Mouse (Mus musculus) C2C12 (cell line): ENCODE measurements around the gene Megf11. TPM values are rescaled to one million over a fixed set of nuclear protein-coding genes. Genes with fewer than 3 reads are reported as not detected.

Experiments
- H3K27me3 ChIP-seq: one replicate; pipeline ENCODE4 v1.6.1; 2011; ENCODE audit not compliant: control insufficient read depth, insufficient read depth, insufficient read length
- H3K36me3 ChIP-seq: one replicate; pipeline ENCODE4 v1.6.1; 2011; ENCODE audit not compliant: control insufficient read depth, insufficient read depth
- H3K4me3 ChIP-seq: one replicate; pipeline ENCODE4 v1.5.1; 2011; ENCODE audit warnings: mild to moderate bottlenecking, control low read depth; ENCODE audit not compliant: poor library complexity, insufficient read depth, severe bottlenecking
- H3K79me2 ChIP-seq: one replicate; pipeline ENCODE4 v1.6.1; 2011; ENCODE audit not compliant: control insufficient read depth, insufficient read depth
- H3K79me3 ChIP-seq: one replicate; pipeline ENCODE4 v1.6.1; 2011; ENCODE audit warnings: low read depth, control low read depth
- H3ac ChIP-seq: one replicate; pipeline ENCODE3; 2011; ENCODE audit warnings: low read depth; ENCODE audit not compliant: control insufficient read depth, insufficient read length
- CEBPB ChIP-seq: IDR thresholded peaks from one replicate; pipeline ENCODE4 v1.6.1; 2011; ENCODE audit warnings: low read depth, mild to moderate bottlenecking, control low read depth, moderate library complexity
- CTCF ChIP-seq: IDR thresholded peaks from one replicate; pipeline ENCODE4 v1.5.1; 2011; ENCODE audit not compliant: control insufficient read depth, insufficient read depth, insufficient read length
- FOSL1 ChIP-seq: IDR thresholded peaks from one replicate; pipeline ENCODE4 v1.8.0; 2011; ENCODE audit warnings: mild to moderate bottlenecking, low read length; ENCODE audit not compliant: poor library complexity, insufficient read depth, severe bottlenecking
- MAX ChIP-seq: IDR thresholded peaks from one replicate; pipeline ENCODE4 v1.6.1; 2011; ENCODE audit warnings: mild to moderate bottlenecking, control low read depth
- MYOD1 ChIP-seq: IDR thresholded peaks from one replicate; pipeline ENCODE4 v1.6.1; 2011; ENCODE audit warnings: low read depth; ENCODE audit not compliant: control insufficient read depth, insufficient read length
- MYOG ChIP-seq: IDR thresholded peaks from one replicate; pipeline ENCODE4 v1.6.1; 2011; ENCODE audit not compliant: control insufficient read depth, insufficient read length; ENCODE audit errors: extremely low read depth
- USF1 ChIP-seq: IDR thresholded peaks from one replicate; pipeline ENCODE4 v1.6.1; 2011; ENCODE audit warnings: low read depth, mild to moderate bottlenecking, control low read depth, moderate library complexity
- polyA plus RNA-seq: library from polyadenylated mRNA; unstranded; fragments of >200 nt; fragmentation: generic; extraction: Trizol; gene quantifications from one replicate; pipeline ENCODE4 v1.2.1, GENCODE M21; 2012; ENCODE audit warnings: missing spikeins

The Megf11 gene
- polyA plus RNA-seq, 1 experiment = 0.07 TPM

- no peak for TF ChIP-seq MAX
- TF ChIP-seq CEBPB = no peak
- no peak for TF ChIP-seq MYOG
- no peak for TF ChIP-seq FOSL1
- no peak for TF ChIP-seq CTCF
- no peak for TF ChIP-seq MYOD1
- TF ChIP-seq USF1 = no peak
- no peak overlapping the region for H3ac ChIP-seq
Observed at GRCm38 (mm10) chr9:64629802-64630201, 244.4 kb downstream of the Megf11 start.

DNA sequence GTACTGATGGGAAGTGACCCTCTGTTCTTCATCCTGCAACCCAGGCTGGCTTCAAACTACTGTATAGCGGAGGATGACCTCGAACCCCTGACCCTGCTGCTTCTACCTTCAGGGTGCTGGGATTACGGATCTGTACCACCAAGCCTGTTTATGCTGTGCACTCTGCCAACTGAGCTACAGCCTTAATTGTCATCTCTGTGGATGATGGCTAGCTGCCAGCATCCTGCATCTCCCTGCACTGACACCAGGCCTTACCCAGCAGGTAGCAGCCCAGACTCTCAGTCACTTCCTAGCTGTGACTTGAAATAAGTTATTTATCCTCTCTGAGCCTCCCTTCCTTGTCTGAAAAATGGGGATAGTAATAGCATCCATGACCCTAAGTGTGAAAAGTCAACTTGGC, 247.7 kb downstream of the Megf11 start:
- no peak overlapping the region for H3K4me3 ChIP-seq
- H3ac ChIP-seq = no peak overlapping the region
- no peaks in the 10 kb centered on the region for H3K79me2 ChIP-seq
- TF ChIP-seq FOSL1 = no peak
- no peak for TF ChIP-seq CTCF
- no peak for TF ChIP-seq MYOD1
- TF ChIP-seq MAX = no peak
- no peak for TF ChIP-seq MYOG
- no peak for TF ChIP-seq USF1
- TF ChIP-seq CEBPB = no peak
- H3K36me3 ChIP-seq = no peaks in the 10 kb centered on the region
- peaks cover 24% of the 10 kb centered on the region for H3K27me3 ChIP-seq
- no peaks in the 10 kb centered on the region for H3K79me3 ChIP-seq

More at GRCm38 (mm10) chr9:64629802-64630201, 244.4 kb downstream of the Megf11 start:
- H3K36me3 ChIP-seq = no peaks in the 10 kb centered on the region
- H3K79me2 ChIP-seq = no peaks in the 10 kb centered on the region
- H3K79me3 ChIP-seq = no peaks in the 10 kb centered on the region
- H3K27me3 ChIP-seq = peaks cover 11% of the 10 kb centered on the region
- no peak overlapping the region for H3K4me3 ChIP-seq

- H3K79me3 ChIP-seq = no peaks in the 10 kb centered on the region
- H3K27me3 ChIP-seq = peaks cover 31% of the 10 kb centered on the region
- TF ChIP-seq FOSL1 = no peak
- no peak for TF ChIP-seq MAX
- TF ChIP-seq MYOD1 = no peak
- no peak overlapping the region for H3ac ChIP-seq
- no peaks in the 10 kb centered on the region for H3K36me3 ChIP-seq
- no peak overlapping the region for H3K4me3 ChIP-seq
- no peaks in the 10 kb centered on the region for H3K79me2 ChIP-seq
Observed at GRCm38 (mm10) chr9:64636111-64636510, 250.7 kb downstream of the Megf11 start.

DNA sequence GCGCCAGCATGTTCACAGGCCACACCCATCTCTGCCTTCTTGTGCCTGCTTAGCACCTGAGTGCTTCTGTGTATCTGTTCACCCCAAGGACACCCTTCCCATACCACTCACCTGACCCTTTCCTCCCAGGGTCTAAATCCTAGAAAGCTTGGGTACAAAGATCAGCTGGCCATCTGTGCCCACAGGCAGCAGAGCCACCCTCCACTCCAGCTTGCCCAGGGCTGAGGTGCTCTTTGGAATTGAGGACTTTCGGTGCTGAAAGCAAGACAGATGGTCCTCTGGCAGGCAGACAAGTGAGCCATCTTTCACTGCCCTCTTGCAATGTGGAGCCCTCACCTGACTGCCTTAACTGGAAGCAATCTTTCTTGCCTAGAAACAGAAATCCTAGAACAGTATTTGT, 251.5 kb downstream of the Megf11 start:
- Histone ChIP-seq H3K4me3 (no peak overlapping the region), H3K27me3 (peaks cover 36% of the 10 kb centered on the region), H3K79me3 (no peaks in the 10 kb centered on the region), H3K79me2 (no peaks in the 10 kb centered on the region), H3K36me3 (no peaks in the 10 kb centered on the region), H3ac (no peak overlapping the region)
- TF ChIP-seq USF1 (no peak), FOSL1 (no peak), MYOG (no peak), CTCF (no peak), MYOD1 (no peak), CEBPB (no peak), MAX (no peak)

GRCm38 (mm10) chr9:64638250-64638649, 252.8 kb downstream of the Megf11 start:
- no peak overlapping the region for H3K4me3 ChIP-seq
- H3K36me3 ChIP-seq = no peaks in the 10 kb centered on the region
- H3K79me2 ChIP-seq = no peaks in the 10 kb centered on the region
- no peak for TF ChIP-seq MYOG
- no peak for TF ChIP-seq FOSL1
- no peak for TF ChIP-seq USF1
- no peak for TF ChIP-seq CTCF
- H3ac ChIP-seq = no peak overlapping the region
- H3K27me3 ChIP-seq = peaks cover 38% of the 10 kb centered on the region
- H3K79me3 ChIP-seq = no peaks in the 10 kb centered on the region

- H3K79me3 ChIP-seq = no peaks in the 10 kb centered on the region
- no peak overlapping the region for H3ac ChIP-seq
- no peaks in the 10 kb centered on the region for H3K36me3 ChIP-seq
- peaks cover 33% of the 10 kb centered on the region for H3K27me3 ChIP-seq
- TF ChIP-seq MYOD1 = no peak
- no peak for TF ChIP-seq MYOG
- no peak for TF ChIP-seq FOSL1
- TF ChIP-seq USF1 = no peak
- no peak for TF ChIP-seq CEBPB
- no peak for TF ChIP-seq CTCF
- no peak for TF ChIP-seq MAX
- no peaks in the 10 kb centered on the region for H3K79me2 ChIP-seq
- no peak overlapping the region for H3K4me3 ChIP-seq
Observed at GRCm38 (mm10) chr9:64639664-64640063, 254.2 kb downstream of the Megf11 start.
